Mouse (Mus musculus) MEL (cell line): ENCODE results near the gene Atp8a1.

Experiments used
- CTCF ChIP-seq, 3 experiments: IDR thresholded peaks in 2 of 3; conservative IDR thresholded peaks in 1 of 3; 2 replicates each; pipeline ENCODE4 v1.5.1; 2011 to 2012; ENCODE audit warnings: low read length in 3 of 3, low read depth in 2 of 3, mild to moderate bottlenecking in 2 of 3, improper control_type of control experiment in 1 of 3, inconsistent platforms in 1 of 3, mixed read lengths in 1 of 3, moderate library complexity in 1 of 3; ENCODE audit not compliant: control insufficient read depth in 1 of 3, insufficient read depth in 1 of 3, poor library complexity in 1 of 3, severe bottlenecking in 1 of 3
- EP300 ChIP-seq, 2 experiments: IDR thresholded peaks; 2 replicates each; pipeline ENCODE4 v1.6.1; 2011; ENCODE audit warnings: improper control_type of control experiment in 2 of 2, low read length in 2 of 2, low read depth in 1 of 2, mild to moderate bottlenecking in 1 of 2
- MYC ChIP-seq: IDR thresholded peaks from 2 replicates; pipeline ENCODE4 v1.6.1; 2011; ENCODE audit warnings: low read depth, mild to moderate bottlenecking, low read length, improper control_type of control experiment, moderate library complexity
- POLR2A ChIP-seq, 2 experiments: IDR thresholded peaks; 2 replicates each; pipeline ENCODE4 v1.6.1; 2011 to 2012; ENCODE audit warnings: low read length in 2 of 2, mild to moderate bottlenecking in 2 of 2, control low read depth in 1 of 2, improper control_type of control experiment in 1 of 2, low read depth in 1 of 2, moderate library complexity in 1 of 2; ENCODE audit not compliant: control insufficient read depth in 1 of 2, insufficient read depth in 1 of 2, poor library complexity in 1 of 2
- POLR2AphosphoS2 ChIP-seq: IDR thresholded peaks from 2 replicates; pipeline ENCODE4 v1.6.1; 2011; ENCODE audit warnings: low read length, improper control_type of control experiment

- TF ChIP-seq CTCF (IDR thresholded peaks at IDR 0.05 in 2 of 3, conservative IDR thresholded peaks at IDR 0.05 in 1 of 3; ENCODE audit: control insufficient read depth in 1 of 3, insufficient read depth in 1 of 3, low read depth in 2 of 3, low read length in 3 of 3, poor library complexity in 1 of 3, severe bottlenecking in 1 of 3) (no peak), POLR2A (IDR thresholded peaks at IDR 0.05; ENCODE audit: control insufficient read depth in 1 of 2, insufficient read depth in 1 of 2, low read depth in 1 of 2, low read length in 2 of 2, poor library complexity in 1 of 2) (no peak), POLR2AphosphoS2 (no peak), EP300 (IDR thresholded peaks at IDR 0.05; ENCODE audit: low read depth in 1 of 2, low read length in 2 of 2) (no peak), MYC (no peak)
These were observed 251.6 kb downstream of the Atp8a1 start for GRCm38 (mm10) chr5:67595629-67596028.
